Mouse (Mus musculus): ENCODE measurements around the gene A930004D18Rik.

Gene A930004D18Rik

GRCm38 (mm10) chr2:18053243-18053950, 15.9 kb upstream of the A930004D18Rik start:
- DNase-seq (ENCODE audit: low spot score) = no peak

- no peak for DNase-seq (ENCODE audit: low spot score)
These were observed 15.0 kb upstream of the A930004D18Rik start for GRCm38 (mm10) chr2:18052581-18052980.

- no peak for DNase-seq (ENCODE audit: low spot score)
These were observed 14.3 kb upstream of the A930004D18Rik start for GRCm38 (mm10) chr2:18051831-18052170.

GRCm38 (mm10) chr2:18051026-18051830, 13.7 kb upstream of the A930004D18Rik start:
- DNase-seq (ENCODE audit: low spot score) = no peak

GRCm38 (mm10) chr2:18050541-18050985, 13.0 kb upstream of the A930004D18Rik start:
- no peak for DNase-seq (ENCODE audit: low spot score)

- DNase-seq (ENCODE audit: low spot score) = no peak
These were observed 12.5 kb upstream of the A930004D18Rik start for GRCm38 (mm10) chr2:18050018-18050417.

GRCm38 (mm10) chr2:18049279-18049821, 11.8 kb upstream of the A930004D18Rik start:
- DNase-seq (ENCODE audit: low spot score) = no peak

- no peak for DNase-seq (ENCODE audit: low spot score)
These were observed 11.0 kb upstream of the A930004D18Rik start, which contains the start of gene Skida1 for GRCm38 (mm10) chr2:18048453-18049075. Skida1 (minus strand) TSS chr2:18049051.

GRCm38 (mm10) chr2:18047646-18048452, 10.3 kb upstream of the A930004D18Rik start:
- DNase-seq (ENCODE audit: low spot score) = peak; percentile 50

- DNase-seq (ENCODE audit: low spot score) = no peak
These were observed 9.5 kb upstream of the A930004D18Rik start for GRCm38 (mm10) chr2:18046758-18047645.

GRCm38 (mm10) chr2:18046186-18046585, 8.6 kb upstream of the A930004D18Rik start:
- no peak for DNase-seq (ENCODE audit: low spot score)

GRCm38 (mm10) chr2:18045781-18046181, 8.2 kb upstream of the A930004D18Rik start:
- no peak for DNase-seq (ENCODE audit: low spot score)

GRCm38 (mm10) chr2:18045143-18045780, 7.7 kb upstream of the A930004D18Rik start:
- no peak for DNase-seq (ENCODE audit: low spot score)

GRCm38 (mm10) chr2:18041199-18041885, 3.8 kb upstream of the A930004D18Rik start:
- DNase-seq (ENCODE audit: low spot score) = no peak

- DNase-seq (ENCODE audit: low spot score) = no peak
These were observed 3.0 kb upstream of the A930004D18Rik start for GRCm38 (mm10) chr2:18040347-18041160.

GRCm38 (mm10) chr2:18039566-18040290, 2.2 kb upstream of the A930004D18Rik start:
- DNase-seq (ENCODE audit: low spot score) = no peak

GRCm38 (mm10) chr2:18038895-18039371, 1.4 kb upstream of the A930004D18Rik start:
- no peak for DNase-seq (ENCODE audit: low spot score)
